Mouse (Mus musculus) cerebellum, adult 9-10 months (tissue): ENCODE results near the gene Stra6l.

Experiments
- DNase-seq: peaks from one replicate; pipeline ENCODE4 v3.0.0; 2022

Stra6l gene

DNA sequence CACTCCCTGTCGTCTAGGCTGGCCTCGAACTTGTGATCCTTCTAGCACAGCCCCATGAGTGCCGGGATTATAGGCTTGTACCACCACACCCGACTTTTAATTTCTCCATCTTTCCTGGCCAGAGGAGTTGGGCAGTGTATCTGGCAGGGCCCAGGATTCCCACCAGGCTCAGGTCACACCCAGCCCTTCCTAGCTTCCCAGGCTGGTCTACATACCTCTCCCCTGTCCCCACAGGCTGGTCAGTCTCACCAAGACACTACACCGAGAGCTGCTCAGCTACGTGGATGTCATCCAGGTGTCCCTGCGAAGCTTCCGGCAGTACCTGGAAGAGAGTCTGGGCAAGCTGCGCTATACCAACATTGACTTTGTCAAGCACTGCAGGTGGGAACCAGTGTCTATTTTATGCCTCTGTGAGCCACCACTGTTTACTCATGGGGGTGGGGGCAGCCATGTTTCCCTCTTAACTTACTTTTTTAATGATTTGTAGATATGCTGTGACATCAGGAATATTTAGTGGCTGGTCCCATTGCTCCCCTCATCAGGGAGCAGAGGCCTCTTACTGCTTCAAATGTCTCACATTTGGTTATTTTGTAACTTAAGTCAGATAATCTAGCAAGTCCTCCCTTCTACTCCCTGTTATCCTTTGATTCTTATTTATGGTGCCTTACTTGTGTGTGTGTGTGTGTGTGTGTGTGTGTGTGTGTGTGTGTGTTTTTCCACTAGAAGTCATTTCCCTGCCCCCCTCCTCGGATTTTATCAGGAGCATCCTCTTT lies 73.4 kb downstream of the Stra6l start:
- no peak for DNase-seq

DNA sequence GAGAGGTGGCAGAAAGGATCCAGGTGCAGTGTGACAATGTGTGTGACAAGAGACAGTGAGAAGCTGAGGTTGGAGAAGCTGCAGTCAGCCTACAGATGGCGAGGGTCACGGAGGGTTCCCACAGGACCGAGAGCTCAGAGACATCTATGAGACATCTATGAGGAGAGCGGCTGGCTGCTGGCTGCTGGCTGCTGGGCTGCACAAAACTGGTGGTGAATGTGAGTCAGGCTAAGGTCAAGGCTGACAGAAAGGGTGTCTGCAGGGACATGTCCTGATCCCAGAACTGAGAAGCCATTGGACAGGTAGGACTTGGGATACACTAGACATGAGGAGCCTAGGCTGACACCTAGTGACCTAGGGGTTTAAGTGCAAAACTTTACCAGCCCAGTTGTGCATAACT lies 75.5 kb downstream of the Stra6l start:
- no peak for DNase-seq

DNA sequence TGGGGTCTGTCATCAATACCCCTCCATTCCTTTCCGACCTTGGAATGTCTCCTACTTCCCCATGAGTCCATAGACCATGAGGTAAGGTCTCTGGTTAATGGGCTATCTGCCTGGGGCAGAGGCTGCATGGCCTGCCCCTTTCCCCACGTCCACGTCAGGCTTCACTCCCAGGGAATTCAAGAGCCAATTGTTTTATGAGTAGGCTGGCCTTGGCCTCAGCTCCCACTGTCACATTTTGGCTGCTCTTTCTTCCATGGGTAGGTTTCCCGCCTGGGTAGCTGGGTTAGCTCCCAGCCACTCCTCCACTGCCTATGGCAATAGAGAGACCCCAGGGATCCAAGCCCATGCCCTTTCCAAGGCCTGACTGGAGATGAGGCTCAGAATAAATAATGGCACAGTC lies 80.1 kb downstream of the Stra6l start:
- DNase-seq: no peak
